Mouse (Mus musculus) CH12.LX (cell line): Measurements from ENCODE around the gene Cnnm3. TPM values are rescaled to one million over a fixed set of nuclear protein-coding genes. Genes with fewer than 3 reads are reported as not detected.
"Not testable (repeated sequence)": the region's sequence is repeated elsewhere in the genome, so short reads cannot be mapped to it uniquely, and the experiment has no call there.

Experiments
- DNase-seq: peaks from one replicate; pipeline ENCODE4 v3.0.0-alpha.2; 2013; ENCODE audit errors: extremely low read depth
- H3K27ac ChIP-seq: 2 replicates; pipeline ENCODE4 v1.5.1; 2012; ENCODE audit warnings: low read depth, mild to moderate bottlenecking, control low read depth, moderate library complexity; ENCODE audit not compliant: insufficient read depth
- H3K27me3 ChIP-seq: replicated peaks from 2 replicates; pipeline ENCODE3; 2012; ENCODE audit warnings: inconsistent platforms
- H3K36me3 ChIP-seq, 2 experiments: replicated peaks in 1 of 2; 2 replicates each; pipeline versions ENCODE3 to v1.6.1; 2012; ENCODE audit warnings: inconsistent platforms in 1 of 2, low read length in 1 of 2, mild to moderate bottlenecking in 1 of 2, mixed read lengths in 1 of 2, moderate library complexity in 1 of 2; ENCODE audit not compliant: control insufficient read depth in 1 of 2, insufficient read depth in 1 of 2
- H3K4me1 ChIP-seq, 2 experiments: 2 replicates each; pipeline ENCODE4 v1.6.1; 2012; ENCODE audit warnings: inconsistent platforms in 1 of 2, moderate library complexity in 1 of 2; ENCODE audit not compliant: insufficient read depth in 2 of 2, control insufficient read depth in 1 of 2
- H3K4me2 ChIP-seq: 2 replicates; pipeline ENCODE4 v1.6.1; 2012; ENCODE audit warnings: low read depth, mild to moderate bottlenecking, control low read depth; ENCODE audit not compliant: poor library complexity, insufficient read depth, severe bottlenecking
- H3K4me3 ChIP-seq, 3 experiments: fragments of 150-350 bp in 1 of 3; sonication (generic) in 1 of 3; replicated peaks in 1 of 3; 2 replicates each; pipeline versions ENCODE3 to v1.5.1; 2011 to 2012; ENCODE audit warnings: low read depth in 2 of 3, low read length in 2 of 3, mild to moderate bottlenecking in 2 of 3, moderate library complexity in 2 of 3, control low read depth in 1 of 3, improper control_type of control experiment in 1 of 3, inconsistent platforms in 1 of 3, mixed read lengths in 1 of 3; ENCODE audit not compliant: poor library complexity in 1 of 3
- H3K79me2 ChIP-seq: replicated peaks from 2 replicates; pipeline ENCODE4 v1.6.1; 2012; ENCODE audit warnings: mild to moderate bottlenecking, moderate library complexity; ENCODE audit not compliant: control insufficient read depth, poor library complexity, insufficient read depth, severe bottlenecking; ENCODE audit errors: extremely low read depth
- H3K9ac ChIP-seq: 2 replicates; pipeline ENCODE4 v1.6.1; 2012; ENCODE audit warnings: low read depth, mild to moderate bottlenecking, control low read depth, moderate library complexity; ENCODE audit not compliant: insufficient read depth
- H3K9me3 ChIP-seq: replicated peaks from 2 replicates; pipeline ENCODE3; 2012; ENCODE audit warnings: low read length, inconsistent platforms, mixed read lengths
- BHLHE40 ChIP-seq: IDR thresholded peaks from 2 replicates; pipeline ENCODE4 v1.6.1; 2011; ENCODE audit warnings: mild to moderate bottlenecking, low read depth, low read length, improper control_type of control experiment
- CHD2 ChIP-seq: IDR thresholded peaks from 2 replicates; pipeline ENCODE4 v1.6.1; 2011; ENCODE audit warnings: low read length, improper control_type of control experiment
- E2F4 ChIP-seq: IDR thresholded peaks from 2 replicates; pipeline ENCODE4 v1.6.1; 2011; ENCODE audit warnings: low read depth, low read length, improper control_type of control experiment; ENCODE audit not compliant: insufficient replicate concordance
- JUN ChIP-seq: IDR thresholded peaks from 2 replicates; pipeline ENCODE4 v1.6.1; 2011; ENCODE audit warnings: low read depth, mild to moderate bottlenecking, low read length, improper control_type of control experiment, moderate library complexity; ENCODE audit not compliant: insufficient read depth
- JUND ChIP-seq: conservative IDR thresholded peaks from 2 replicates; pipeline ENCODE4 v1.6.1; 2011; ENCODE audit warnings: low read depth, low read length, improper control_type of control experiment
- MAX ChIP-seq: IDR thresholded peaks from 2 replicates; pipeline ENCODE4 v1.6.1; 2011; ENCODE audit warnings: low read length, improper control_type of control experiment
- MAZ ChIP-seq: IDR thresholded peaks from 2 replicates; pipeline ENCODE4 v1.6.1; 2012; ENCODE audit warnings: low read depth, mild to moderate bottlenecking, inconsistent platforms, low read length, improper control_type of control experiment, moderate library complexity
- MYC ChIP-seq: IDR thresholded peaks from 2 replicates; pipeline ENCODE4 v1.6.1; 2011; ENCODE audit warnings: low read depth, mild to moderate bottlenecking, improper control_type of control experiment, low read length
- NELFE ChIP-seq: IDR thresholded peaks from 2 replicates; pipeline ENCODE4 v1.6.1; 2011; ENCODE audit warnings: low read depth, low read length, improper control_type of control experiment
- PAX5 ChIP-seq: IDR thresholded peaks from 2 replicates; pipeline ENCODE4 v1.6.1; 2012; ENCODE audit warnings: low read length, inconsistent platforms, mixed read lengths
- POLR2A ChIP-seq: IDR thresholded peaks from 2 replicates; pipeline ENCODE4 v1.6.1; 2011; ENCODE audit warnings: low read depth, mild to moderate bottlenecking, improper control_type of control experiment, low read length
- RAD21 ChIP-seq: IDR thresholded peaks from 2 replicates; pipeline ENCODE4 v1.6.1; 2011; ENCODE audit warnings: low read depth, mild to moderate bottlenecking, low read length, improper control_type of control experiment, moderate library complexity
- RCOR1 ChIP-seq: conservative IDR thresholded peaks from 2 replicates; pipeline ENCODE4 v1.6.1; 2012; ENCODE audit warnings: low read depth, mild to moderate bottlenecking, inconsistent platforms, low read length, improper control_type of control experiment
- SMC3 ChIP-seq: IDR thresholded peaks from 2 replicates; pipeline ENCODE4 v1.6.1; 2011; ENCODE audit warnings: low read depth, low read length, improper control_type of control experiment
- TCF12 ChIP-seq: IDR thresholded peaks from 2 replicates; pipeline ENCODE4 v1.6.1; 2014; ENCODE audit warnings: low read depth, mild to moderate bottlenecking, inconsistent platforms, low read length, improper control_type of control experiment
- ZC3H11A ChIP-seq: IDR thresholded peaks from 2 replicates; pipeline ENCODE4 v1.6.1; 2012; ENCODE audit warnings: low read depth, mild to moderate bottlenecking, inconsistent platforms, low read length, improper control_type of control experiment
- dilution Hi-C: fragments of 300-500 bp; cut with MboI; formaldehyde crosslinking; loops from 2 replicates; pipeline ENCODE4 v1.14.3; 2020; ENCODE audit warnings: low sequenced_read_pairs; ENCODE audit not compliant: extremely low pct_unique_long_range_greater_than_20kb, extremely low pct_ligation_motif_present
- in situ Hi-C: fragments of 300-500 bp; cut with MboI; formaldehyde crosslinking; loops from 3 replicates; pipeline ENCODE4 v1.14.3; 2019; ENCODE audit warnings: low sequenced_read_pairs, low pct_ligation_motif_present, low pct_unique_long_range_greater_than_20kb, mixed read lengths
- polyA plus RNA-seq: library from polyadenylated mRNA; unstranded; fragments of >175 nt; gene quantifications from 2 replicates; pipeline ENCODE4 v1.2.1, GENCODE M21; 2012; ENCODE audit warnings: low read depth; ENCODE audit not compliant: insufficient read length
- total RNA-seq, 2 experiments: library from RNA; depleted of rRNA; stranded (reverse); fragments of 300-350 nt in 1 of 2; fragments of >200 nt in 1 of 2; gene quantifications; 2 replicates each; pipeline ENCODE4 v1.2.3; 2012 to 2014

Cnnm3 gene
- total and polyA plus RNA-seq, 3 experiments = 3.0 to 9.2 (median 8.8) TPM

DNA sequence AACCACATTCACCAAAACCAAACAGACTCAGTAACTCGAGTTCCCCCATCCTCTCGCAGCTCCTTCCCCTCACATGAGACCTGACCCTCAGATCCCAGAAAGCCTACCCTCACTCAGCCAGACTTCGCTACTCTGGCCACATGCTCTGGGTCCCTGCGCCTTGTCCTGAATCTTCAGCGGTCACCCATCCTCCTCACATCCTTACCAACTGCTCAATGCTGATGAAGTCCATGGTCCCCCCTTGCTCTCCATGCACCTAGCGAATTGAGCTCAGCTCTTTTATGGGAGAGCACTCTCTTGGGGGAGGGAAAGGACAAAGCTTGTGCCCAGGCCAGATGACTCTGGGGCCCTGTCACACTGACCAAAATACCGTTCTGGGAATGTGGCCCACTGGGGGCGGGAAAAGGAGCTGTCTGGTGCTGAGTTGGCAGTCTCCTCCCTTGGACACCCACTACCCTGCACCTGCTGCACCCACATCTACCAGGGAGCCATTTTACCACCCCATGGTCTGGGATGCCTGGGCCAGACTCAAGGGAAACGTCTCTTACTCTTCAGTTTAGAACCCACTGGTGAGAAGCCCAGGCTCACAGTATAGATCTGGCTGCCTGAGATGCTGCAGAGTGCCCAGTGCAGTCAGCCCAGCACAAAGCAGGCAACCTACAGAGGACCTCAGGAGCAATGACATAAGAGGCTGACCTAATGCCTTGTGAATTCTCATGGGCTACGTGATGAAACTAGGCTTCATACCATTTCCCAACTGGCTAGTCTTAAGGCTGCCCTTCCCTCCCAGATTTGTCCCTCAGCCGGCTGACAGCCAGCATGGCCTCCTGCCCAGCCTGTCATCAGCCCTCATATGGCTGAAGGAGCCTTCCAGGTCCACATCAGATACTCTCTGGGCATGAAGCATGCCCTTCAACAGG lies 24.1 kb downstream of the Cnnm3 start:
- dilution Hi-C loops = no loop called here

DNA sequence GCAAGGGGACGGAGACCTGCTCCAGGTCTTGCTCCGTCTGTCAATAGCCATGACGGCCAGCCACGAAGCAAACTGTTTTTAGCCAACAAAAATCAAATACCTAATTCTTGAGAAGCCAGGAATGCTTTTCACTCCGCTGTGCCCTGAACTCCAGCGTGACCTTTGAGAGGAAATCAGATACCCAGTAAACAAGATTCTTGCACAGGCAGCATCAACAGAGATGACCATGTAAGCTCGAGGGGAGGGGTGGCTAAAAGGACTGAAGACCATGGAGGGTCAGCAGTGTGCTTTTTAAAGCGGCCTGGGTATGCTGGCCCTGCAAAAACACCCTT lies 24.7 kb downstream of the Cnnm3 start:
- TF ChIP-seq MYC = no peak
- TF ChIP-seq RAD21 = no peak
- H3K4me3 ChIP-seq = no peak overlapping the region
- H3K4me2 ChIP-seq = no peak overlapping the region
- in situ Hi-C loops (no loop called here), dilution Hi-C loops (no loop called here)
- peaks cover 51 to 87% of the 10 kb centered on the region in 2 experiments for H3K36me3 ChIP-seq
- H3K9me3 ChIP-seq = no peaks in the 10 kb centered on the region
- no peak overlapping the region for H3K9ac ChIP-seq
- no peaks in the 10 kb centered on the region for H3K79me2 ChIP-seq
- H3K27ac ChIP-seq = no peak overlapping the region
- DNase-seq = no peak
- no peaks in the 10 kb centered on the region for H3K4me1 ChIP-seq
- H3K27me3 ChIP-seq = no peaks in the 10 kb centered on the region

More for the DNA sequence above, 24.1 kb downstream of the Cnnm3 start:
- H3K9me3 ChIP-seq = no peaks in the 10 kb centered on the region
- H3K27me3 ChIP-seq = no peaks in the 10 kb centered on the region
- no peak for DNase-seq
- no peak overlapping the region for H3K27ac ChIP-seq
- no peak overlapping the region for H3K4me3 ChIP-seq
- no peaks in the 10 kb centered on the region for H3K79me2 ChIP-seq
- no peaks in the 10 kb centered on the region for H3K4me1 ChIP-seq
- TF ChIP-seq NELFE (no peak), BHLHE40 (no peak), TCF12 (no peak), MAX (no peak), RCOR1 (no peak), PAX5 (no peak), MAZ (no peak), POLR2A (no peak), ZC3H11A (no peak), E2F4 (no peak), CHD2 (no peak), JUN (no peak), SMC3 (no peak), JUND (no peak)
- H3K9ac ChIP-seq = no peak overlapping the region
- H3K36me3 ChIP-seq = peaks cover 53 to 89% of the 10 kb centered on the region in 2 experiments
- in situ Hi-C loops = no loop called here
- no peak overlapping the region for H3K4me2 ChIP-seq

DNA sequence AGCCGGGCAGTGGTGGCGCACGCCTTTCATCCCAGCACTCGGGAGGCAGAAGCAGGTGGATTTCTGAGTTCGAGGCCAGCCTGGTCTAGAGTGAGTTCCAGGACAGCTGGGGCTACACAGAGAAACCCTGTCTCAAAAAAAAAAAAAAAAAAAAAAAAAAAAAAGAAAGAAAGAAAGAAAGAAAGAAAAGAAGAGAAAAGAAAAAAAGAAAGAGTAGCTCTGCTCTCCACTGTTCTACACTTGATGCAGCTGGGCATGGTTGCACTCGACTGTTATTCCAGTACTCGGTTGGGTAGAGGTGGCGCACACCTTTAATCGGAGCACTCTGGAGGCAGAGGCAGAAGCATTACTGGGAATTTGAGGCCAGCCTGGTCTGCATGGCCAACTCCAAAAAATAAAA lies 25.1 kb downstream of the Cnnm3 start, which contains the start of gene Ankrd23:
TSS of gene Ankrd23 (minus strand) at position 101 of the 400 bp plus-strand sequence.
- in situ Hi-C loops, H3K4me2 ChIP-seq, H3K9me3 ChIP-seq, H3K9ac ChIP-seq, DNase-seq, H3K4me1 ChIP-seq, H3K4me3 ChIP-seq, H3K27me3 ChIP-seq, H3K79me2 ChIP-seq, H3K27ac ChIP-seq, dilution Hi-C loops: not testable (repeated sequence)
- peaks cover 51 to 87% of the 10 kb centered on the region in 2 experiments for H3K36me3 ChIP-seq
